Mouse (Mus musculus): ENCODE measurements around the gene Trpm8. TPM values are rescaled to one million over a fixed set of nuclear protein-coding genes. Genes with fewer than 3 reads are reported as not detected.

Gene Trpm8
- polyA plus RNA-seq, 1 experiment, result not detected

GRCm38 (mm10) chr1:88254793-88255465 is 22.5 kb upstream of the Trpm8 start:
- Histone ChIP-seq H3K4me1 (ENCODE audit: control insufficient read depth, insufficient read depth, insufficient read length) (peaks cover 18% of the 10 kb centered on the region; the same call in 1 of the 2 replicates), H3K27me3 (ENCODE audit: control insufficient read depth, insufficient read depth, low read length) (no peaks in the 10 kb centered on the region), H3K27ac (ENCODE audit: insufficient read depth, low read length) (no peak overlapping the region), H3K4me3 (ENCODE audit: extremely low read depth, insufficient read depth, insufficient read length) (no peak overlapping the region), H3K36me3 (ENCODE audit: control insufficient read depth, insufficient read depth, low read length) (no peaks in the 10 kb centered on the region)
- no peak for DNase-seq (ENCODE audit: low read depth in 1 of 2, low spot score in 2 of 2)
- TF ChIP-seq CTCF (IDR thresholded peaks at IDR 0.05; ENCODE audit: extremely low read depth, insufficient read depth, insufficient read length, insufficient replicate concordance) (no peak), POLR2A (IDR thresholded peaks at IDR 0.05; ENCODE audit: low read depth, low read length) (no peak)
- 80% methylated on average over 12 of the region's 12 CpGs for WGBS

GRCm38 (mm10) chr1:88255466-88255857 is 22.0 kb upstream of the Trpm8 start:
- no peak for DNase-seq (ENCODE audit: low read depth in 1 of 2, low spot score in 2 of 2)
- no peak overlapping the region for H3K27ac ChIP-seq (ENCODE audit: insufficient read depth, low read length)
- TF ChIP-seq POLR2A (IDR thresholded peaks at IDR 0.05; ENCODE audit: low read depth, low read length), result no peak
- no peak for TF ChIP-seq CTCF (IDR thresholded peaks at IDR 0.05; ENCODE audit: extremely low read depth, insufficient read depth, insufficient read length, insufficient replicate concordance)
- H3K4me3 ChIP-seq (ENCODE audit: extremely low read depth, insufficient read depth, insufficient read length), result no peak overlapping the region
- H3K27me3 ChIP-seq (ENCODE audit: control insufficient read depth, insufficient read depth, low read length), result no peaks in the 10 kb centered on the region
- H3K4me1 ChIP-seq (ENCODE audit: control insufficient read depth, insufficient read depth, insufficient read length), result peaks cover 21% of the 10 kb centered on the region; the same call in 1 of the 2 replicates
- WGBS, result 64% methylated on average over 2 of the region's 2 CpGs
- no peaks in the 10 kb centered on the region for H3K36me3 ChIP-seq (ENCODE audit: control insufficient read depth, insufficient read depth, low read length)

DNA sequence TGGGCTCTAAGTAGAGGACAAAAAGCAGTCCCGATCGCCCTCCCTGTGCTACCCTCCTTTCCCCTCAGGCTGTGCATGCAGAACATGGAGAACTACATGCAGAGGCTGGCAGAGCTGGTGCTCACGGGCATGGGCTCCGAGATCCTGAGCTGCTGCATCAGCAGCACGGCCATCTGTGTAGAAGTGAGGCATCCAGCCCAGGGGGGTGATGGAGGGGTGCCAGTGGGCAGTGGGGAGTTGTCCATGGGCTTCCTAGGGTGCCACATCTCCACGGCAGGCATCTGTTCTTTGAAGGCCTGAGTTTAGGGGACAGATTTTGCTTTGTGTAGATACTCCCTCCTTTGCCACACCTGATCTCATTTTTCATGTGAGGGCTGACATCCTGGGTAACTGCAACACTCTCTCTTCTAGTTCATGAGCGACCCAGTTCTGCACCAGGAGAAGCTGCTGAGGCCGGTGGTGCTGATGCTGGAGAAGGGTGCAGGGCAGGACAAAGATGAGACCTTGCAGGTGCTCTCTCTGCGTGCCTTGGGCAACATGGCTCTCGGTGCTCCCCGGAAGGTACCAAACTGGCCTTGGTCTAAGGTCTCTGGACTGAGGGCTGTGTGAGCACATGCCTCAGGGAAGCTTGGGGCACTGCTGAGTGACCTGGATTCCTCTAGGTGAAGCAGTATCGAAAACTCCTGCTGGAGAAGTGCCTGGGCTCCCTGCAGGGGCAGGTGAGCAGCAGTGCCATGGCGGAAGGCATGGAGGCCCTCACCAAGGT is 21.3 kb upstream of the Trpm8 start:
- no peak for DNase-seq (ENCODE audit: low read depth in 1 of 2, low spot score in 2 of 2)
- no peak overlapping the region for H3K4me3 ChIP-seq (ENCODE audit: extremely low read depth, insufficient read depth, insufficient read length)
- H3K4me1 ChIP-seq (ENCODE audit: control insufficient read depth, insufficient read depth, insufficient read length), result peaks cover 21% of the 10 kb centered on the region; the same call in 1 of the 2 replicates
- no peaks in the 10 kb centered on the region for H3K36me3 ChIP-seq (ENCODE audit: control insufficient read depth, insufficient read depth, low read length)
- WGBS, result 82% methylated on average over 13 of the region's 13 CpGs
- TF ChIP-seq CTCF (IDR thresholded peaks at IDR 0.05; ENCODE audit: extremely low read depth, insufficient read depth, insufficient read length, insufficient replicate concordance) (no peak), POLR2A (IDR thresholded peaks at IDR 0.05; ENCODE audit: low read depth, low read length) (no peak)
- no peaks in the 10 kb centered on the region for H3K27me3 ChIP-seq (ENCODE audit: control insufficient read depth, insufficient read depth, low read length)
- H3K27ac ChIP-seq (ENCODE audit: insufficient read depth, low read length), result no peak overlapping the region

DNA sequence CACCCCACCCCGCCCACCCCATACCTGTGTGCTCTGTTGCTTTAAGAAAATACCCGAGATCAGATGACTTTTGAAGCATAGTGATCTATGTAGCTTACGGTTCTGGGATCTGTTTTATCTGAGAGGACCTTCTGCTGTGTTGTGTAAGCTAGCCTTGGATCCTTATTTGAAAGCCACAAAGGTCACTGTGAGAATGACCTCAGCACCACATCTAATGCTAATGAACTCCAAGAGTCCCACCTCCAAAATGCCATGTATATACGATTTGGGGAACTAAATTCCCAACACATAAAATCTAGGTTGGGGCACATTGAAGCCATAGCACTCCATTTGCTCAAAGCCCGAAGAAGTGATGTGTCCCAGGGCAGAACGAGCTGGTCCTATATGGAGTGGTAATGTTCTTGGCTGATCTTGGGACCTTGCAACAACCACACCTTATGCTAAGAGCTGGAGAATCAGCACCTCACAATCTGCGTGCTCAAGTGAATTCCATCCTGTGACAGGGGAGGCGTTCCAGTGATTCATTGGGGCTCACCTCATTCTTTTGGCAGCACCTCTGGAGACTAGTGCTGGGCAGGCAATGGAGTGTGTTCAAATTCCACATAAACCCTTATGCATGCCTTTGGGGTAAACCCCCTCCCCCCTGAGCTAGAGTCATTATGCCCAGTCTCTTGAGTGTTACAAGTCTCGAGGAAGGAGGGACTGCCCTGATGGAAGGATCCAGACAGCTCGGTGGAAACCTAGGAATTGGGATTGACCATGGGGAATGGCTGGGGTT is 20.4 kb upstream of the Trpm8 start:
- TF ChIP-seq CTCF (IDR thresholded peaks at IDR 0.05; ENCODE audit: extremely low read depth, insufficient read depth, insufficient read length, insufficient replicate concordance), result no peak
- TF ChIP-seq POLR2A (IDR thresholded peaks at IDR 0.05; ENCODE audit: low read depth, low read length), result no peak
- WGBS, result 81% methylated on average over 10 of the region's 10 CpGs
- Histone ChIP-seq H3K27me3 (ENCODE audit: control insufficient read depth, insufficient read depth, low read length) (no peaks in the 10 kb centered on the region), H3K36me3 (ENCODE audit: control insufficient read depth, insufficient read depth, low read length) (no peaks in the 10 kb centered on the region), H3K27ac (ENCODE audit: insufficient read depth, low read length) (no peak overlapping the region), H3K4me3 (ENCODE audit: extremely low read depth, insufficient read depth, insufficient read length) (no peak overlapping the region), H3K4me1 (ENCODE audit: control insufficient read depth, insufficient read depth, insufficient read length) (peaks cover 21% of the 10 kb centered on the region; the same call in 1 of the 2 replicates)
- no peak for DNase-seq (ENCODE audit: low read depth in 1 of 2, low spot score in 2 of 2)

- no peak overlapping the region for H3K4me3 ChIP-seq (ENCODE audit: extremely low read depth, insufficient read depth, insufficient read length)
- DNase-seq (ENCODE audit: low read depth in 1 of 2, low spot score in 2 of 2), result no peak
- TF ChIP-seq POLR2A (IDR thresholded peaks at IDR 0.05; ENCODE audit: low read depth, low read length), result no peak
- TF ChIP-seq CTCF (IDR thresholded peaks at IDR 0.05; ENCODE audit: extremely low read depth, insufficient read depth, insufficient read length, insufficient replicate concordance), result no peak
- 82% methylated on average over 6 of the region's 6 CpGs for WGBS
- H3K27me3 ChIP-seq (ENCODE audit: control insufficient read depth, insufficient read depth, low read length), result no peaks in the 10 kb centered on the region
- H3K27ac ChIP-seq (ENCODE audit: insufficient read depth, low read length), result no peak overlapping the region
- H3K36me3 ChIP-seq (ENCODE audit: control insufficient read depth, insufficient read depth, low read length), result peaks cover 3% of the 10 kb centered on the region; the same call in 1 of the 2 replicates
- peaks cover 21% of the 10 kb centered on the region; the same call in 1 of the 2 replicates for H3K4me1 ChIP-seq (ENCODE audit: control insufficient read depth, insufficient read depth, insufficient read length)
Measured at GRCm38 (mm10) chr1:88257681-88258080, 19.8 kb upstream of the Trpm8 start.

- TF ChIP-seq CTCF (IDR thresholded peaks at IDR 0.05; ENCODE audit: extremely low read depth, insufficient read depth, insufficient read length, insufficient replicate concordance) (no peak), POLR2A (IDR thresholded peaks at IDR 0.05; ENCODE audit: low read depth, low read length) (no peak)
- no peak for DNase-seq (ENCODE audit: low read depth in 1 of 2, low spot score in 2 of 2)
- H3K4me3 ChIP-seq (ENCODE audit: extremely low read depth, insufficient read depth, insufficient read length), result no peak overlapping the region
- peaks cover 5% of the 10 kb centered on the region; the same call in 1 of the 2 replicates for H3K36me3 ChIP-seq (ENCODE audit: control insufficient read depth, insufficient read depth, low read length)
- no peaks in the 10 kb centered on the region for H3K27me3 ChIP-seq (ENCODE audit: control insufficient read depth, insufficient read depth, low read length)
- H3K4me1 ChIP-seq (ENCODE audit: control insufficient read depth, insufficient read depth, insufficient read length), result peaks cover 16% of the 10 kb centered on the region; the same call in 1 of the 2 replicates
- WGBS, result 57% methylated on average over 6 of the region's 6 CpGs
- no peak overlapping the region for H3K27ac ChIP-seq (ENCODE audit: insufficient read depth, low read length)
Measured at GRCm38 (mm10) chr1:88258361-88258760, 19.1 kb upstream of the Trpm8 start.

All from spleen, adult 2 months (tissue).